Mouse (Mus musculus): ENCODE measurements at regions not wholly inside any gene's neighbourhood (a gene's known extent, or its start where the extent isn't known, plus 50 kb on each side); places are given as distances from the start of the nearest gene placed in this dataset.
"Not testable (repeated sequence)": the region's sequence is repeated elsewhere in the genome, so short reads cannot be mapped to it uniquely, and the experiment has no call there.

DNA sequence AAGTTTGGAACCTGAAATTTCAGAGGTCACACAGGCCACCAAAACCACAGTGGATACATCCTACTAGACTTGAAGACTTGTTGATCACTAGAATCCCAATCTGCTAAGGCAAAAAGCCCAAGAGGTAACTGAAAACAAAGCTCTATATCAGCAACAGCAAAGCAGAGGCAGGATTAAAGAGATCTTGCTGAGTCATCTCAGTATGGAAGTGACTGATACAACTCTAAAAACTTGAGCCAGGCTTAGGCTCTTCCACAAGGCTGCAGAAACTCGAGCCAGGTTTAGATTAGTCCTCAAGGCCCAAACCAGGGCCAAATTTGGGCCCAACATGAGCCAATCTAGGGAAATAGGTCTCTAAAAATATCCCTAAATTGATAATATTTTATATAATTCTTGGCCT, 56.2 kb downstream of the Speer3 start:
- DNase-seq (ENCODE audit: low spot score) = no peak

DNA sequence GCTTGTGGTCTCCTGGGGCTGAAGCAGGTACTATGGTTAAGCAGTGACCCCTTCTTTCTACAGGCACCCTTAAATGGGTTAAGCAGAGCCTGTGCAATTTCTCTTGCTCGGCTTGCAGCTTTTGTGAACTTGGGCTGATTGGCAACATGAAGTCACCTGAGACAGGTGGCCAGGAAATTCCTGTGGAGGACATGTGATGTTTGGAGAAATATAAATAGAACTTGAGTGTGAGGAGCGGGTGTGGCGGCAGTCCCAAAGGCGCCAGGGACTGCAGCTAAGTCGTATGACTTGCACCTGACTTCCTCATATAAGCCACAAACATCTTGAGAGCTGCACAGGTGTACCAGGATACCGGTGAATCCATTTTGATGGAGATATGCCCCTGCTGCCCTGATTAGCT, 88.8 kb downstream of the Speer3 start:
- not testable (repeated sequence) for DNase-seq (ENCODE audit: low spot score)

DNA sequence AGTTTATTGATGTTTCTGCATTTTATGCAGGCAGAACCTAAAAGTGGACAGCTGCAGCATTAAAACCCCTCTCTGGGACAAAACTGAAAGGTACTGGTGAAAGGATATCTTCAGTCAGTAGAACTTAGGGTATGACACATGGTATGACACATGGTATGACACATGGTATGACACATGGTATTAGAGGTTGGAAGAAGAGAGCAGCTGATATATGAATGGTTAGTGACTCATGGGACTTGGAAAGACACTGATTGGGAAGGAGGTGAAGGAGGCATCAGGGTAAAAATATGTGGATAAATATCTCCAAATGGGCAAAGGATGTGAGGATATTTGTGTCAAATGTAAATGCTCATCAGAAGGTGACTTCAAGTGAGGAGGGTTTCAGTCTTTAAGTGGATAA, 97.0 kb downstream of the Speer3 start:
- DNase-seq (ENCODE audit: low spot score) = no peak

DNA sequence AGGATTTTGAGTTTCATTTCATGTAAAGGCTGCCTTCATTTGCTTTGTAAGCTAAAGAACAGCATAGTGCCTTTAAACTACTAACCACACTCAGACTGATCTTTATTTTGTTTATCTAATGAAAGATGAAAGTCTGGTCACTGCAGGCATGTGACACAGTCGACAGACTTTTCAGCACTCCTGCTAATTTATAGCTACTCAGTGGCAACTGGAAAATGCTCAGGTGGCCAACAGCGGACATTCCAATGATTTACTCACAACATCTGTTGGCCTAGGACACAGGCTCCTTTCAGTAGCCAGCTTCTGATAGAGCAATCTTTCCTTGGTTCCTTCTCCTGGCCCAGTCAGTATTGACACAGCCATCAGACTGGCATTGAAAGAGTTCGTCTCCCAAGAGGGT, 116.8 kb upstream of the Sema3e start:
- DNase-seq (ENCODE audit: low spot score) = no peak

DNA sequence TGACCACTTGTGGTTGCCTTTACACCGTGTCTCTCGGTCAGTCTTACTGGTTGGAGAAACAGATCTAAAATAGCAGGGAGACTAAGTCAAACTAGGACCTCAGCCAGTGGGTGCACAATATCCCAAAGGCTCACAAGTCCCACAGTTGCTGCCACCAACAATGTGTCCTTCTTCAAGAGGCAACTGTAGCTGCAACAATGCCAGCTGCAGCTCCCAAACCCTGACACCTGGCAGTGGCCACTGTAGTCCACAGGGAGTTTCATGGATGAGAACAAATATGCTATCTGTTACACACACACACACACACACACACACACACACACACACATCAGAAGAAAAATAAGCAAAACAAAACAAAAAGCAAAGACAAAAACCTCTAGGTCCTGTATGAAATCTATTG, 107.7 kb upstream of the Sema3e start:
- no peak for DNase-seq (ENCODE audit: low spot score)

DNA sequence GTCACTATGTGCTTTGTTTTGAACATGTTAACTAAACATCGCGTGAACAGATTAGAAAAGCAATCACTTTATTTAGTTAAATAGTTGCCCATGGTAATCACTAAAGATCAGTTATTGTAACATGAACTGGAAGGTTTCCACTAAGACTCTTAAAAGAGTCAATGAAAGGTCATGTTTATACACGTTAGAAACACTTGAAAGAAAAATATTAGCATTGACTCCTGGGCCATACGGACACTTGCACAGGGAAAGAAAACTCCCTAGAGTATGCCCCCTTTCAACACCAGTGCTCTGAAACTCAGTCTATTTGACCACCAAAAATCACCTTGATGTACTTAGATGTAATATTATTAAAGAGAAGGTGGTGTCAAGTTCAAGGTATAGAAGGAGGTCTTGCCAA, 102.8 kb upstream of the Sema3e start:
- no peak for DNase-seq (ENCODE audit: low spot score)

DNA sequence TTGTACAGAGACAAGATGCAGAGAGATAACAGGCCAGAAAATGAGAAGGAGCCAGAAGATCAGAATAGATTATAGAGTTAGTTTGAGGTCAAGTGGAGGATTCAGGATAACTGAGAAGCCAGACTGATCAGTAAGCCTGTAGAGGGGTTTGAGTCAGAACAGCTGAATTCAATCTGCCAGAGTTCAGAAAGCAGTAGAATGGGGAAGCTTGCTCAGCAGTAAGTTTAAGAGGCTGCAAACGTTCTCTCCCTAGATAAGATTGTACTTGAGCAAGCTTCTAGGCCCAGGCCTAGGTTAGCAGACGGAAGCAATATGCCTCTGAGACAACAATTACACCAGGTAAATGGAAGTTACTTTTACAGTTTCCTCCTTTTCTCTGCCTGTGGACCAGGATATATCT, 94.1 kb upstream of the Sema3e start:
- no peak for DNase-seq (ENCODE audit: low spot score)

DNA sequence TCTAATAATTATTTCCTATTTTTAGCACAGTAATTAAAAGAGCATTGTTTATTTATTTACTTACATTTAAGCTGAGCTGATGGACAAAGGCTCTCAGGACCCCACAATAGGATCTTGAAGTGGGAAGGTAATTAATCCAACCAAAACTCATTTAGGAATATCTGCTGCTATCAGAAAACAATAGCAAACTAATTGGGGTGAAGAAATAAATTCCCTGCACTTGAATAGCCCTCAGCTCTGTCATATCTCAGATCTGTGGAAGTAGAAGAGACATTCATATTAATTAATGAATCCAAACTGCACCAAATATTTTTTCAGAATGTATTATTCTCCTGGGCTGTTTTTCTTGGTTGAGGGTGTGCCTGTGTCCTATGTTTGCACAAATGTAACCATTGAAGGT, 73.7 kb upstream of the Sema3e start:
- no peak for DNase-seq (ENCODE audit: low spot score)

DNA sequence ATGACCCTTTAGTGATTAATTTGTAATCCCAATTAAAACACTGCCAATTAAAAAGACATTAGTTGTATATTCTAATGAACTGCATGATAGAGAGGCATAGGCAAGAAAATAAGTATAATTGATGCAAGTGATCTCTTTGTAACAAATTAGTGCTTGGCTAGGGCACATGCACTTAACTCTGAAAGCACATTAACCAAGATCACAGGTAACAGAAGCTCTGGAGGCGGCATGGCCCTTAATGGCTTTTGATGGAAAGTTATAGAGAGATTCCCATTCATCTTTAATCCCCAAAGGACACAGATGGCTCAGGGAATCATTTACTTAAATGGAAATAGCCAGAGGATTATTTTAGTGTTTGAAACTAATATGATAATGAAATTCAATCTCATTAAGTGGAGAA, 69.5 kb upstream of the Sema3e start:
- DNase-seq (ENCODE audit: low spot score) = no peak

DNA sequence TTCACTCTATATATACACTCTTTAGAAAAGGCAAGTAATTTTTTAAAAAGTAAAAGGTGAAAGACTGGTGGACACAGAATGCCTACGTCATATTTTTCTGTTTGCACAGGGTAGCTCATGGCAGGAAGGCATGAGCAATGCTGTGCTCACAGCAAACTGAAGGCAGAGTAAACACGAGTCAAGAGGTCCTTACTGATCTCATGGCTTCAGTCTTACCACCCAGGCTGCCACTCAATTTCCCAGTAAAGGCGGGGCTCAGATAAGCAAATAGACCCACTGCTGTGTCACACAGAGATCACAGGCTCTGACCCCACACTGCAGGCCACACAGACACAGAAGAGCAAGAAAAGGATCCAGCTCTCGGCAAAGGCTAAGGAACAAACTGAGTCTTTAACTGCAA, 65.5 kb upstream of the Sema3e start:
- DNase-seq (ENCODE audit: low spot score) = no peak

DNA sequence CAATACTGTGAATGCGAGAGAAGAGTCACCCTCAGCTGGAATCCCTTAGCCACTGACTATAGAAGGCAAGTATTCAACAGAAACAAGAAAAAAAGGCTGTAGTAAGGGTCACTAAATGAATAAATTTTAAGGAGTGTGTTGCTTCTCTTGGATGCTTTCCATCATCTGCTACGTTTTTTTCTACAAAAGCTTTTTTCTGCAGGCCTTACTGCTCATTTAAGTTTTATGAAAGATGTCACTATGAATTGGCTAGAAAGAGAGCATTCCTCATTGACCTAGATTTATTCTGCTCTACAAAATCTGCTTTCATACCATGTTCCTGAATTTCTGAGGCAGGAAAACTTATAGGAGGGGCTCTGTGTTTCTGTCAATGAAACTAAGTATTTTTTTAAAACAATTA, 59.2 kb upstream of the Sema3e start:
- DNase-seq (ENCODE audit: low spot score) = no peak

DNA sequence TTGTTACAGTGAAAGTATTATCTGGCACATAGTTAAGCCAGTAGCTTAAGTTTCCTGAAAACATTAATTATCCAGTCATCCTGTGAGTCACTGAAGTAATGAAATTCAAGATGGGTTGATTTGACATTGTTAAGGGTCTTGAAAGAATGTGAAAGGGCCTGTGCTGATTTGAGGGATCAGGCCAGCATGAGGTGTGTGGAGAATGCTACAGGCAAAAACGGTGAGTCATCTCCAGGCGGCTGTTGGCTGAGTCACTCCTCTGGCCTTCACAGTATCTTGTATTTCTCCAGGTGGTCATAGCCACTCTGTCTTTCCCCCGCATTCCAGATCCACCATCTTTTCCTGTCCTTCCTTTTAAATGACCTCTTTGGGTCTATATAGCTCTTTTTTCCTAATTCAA, 50.4 kb upstream of the Sema3e start:
- peak; percentile 2 for DNase-seq (ENCODE audit: low spot score)

Measured in ovary, adult 18-20 months (tissue).